Mouse (Mus musculus) stomach, postnatal 0 days (tissue): ENCODE measurements at regions not wholly inside any gene's neighbourhood (a gene's known extent, or its start where the extent isn't known, plus 50 kb on each side); places are given as distances from the start of the nearest gene placed in this dataset.

Experiments
- CTCF ChIP-seq: IDR thresholded peaks from 2 replicates; pipeline ENCODE4 v1.5.1; 2016; ENCODE audit warnings: antibody characterized with exemption, low read depth, mild to moderate bottlenecking, moderate library complexity
- EP300 ChIP-seq: optimal IDR thresholded peaks from 2 replicates; pipeline ENCODE3; 2016; ENCODE audit warnings: antibody characterized with exemption

- TF ChIP-seq EP300 (no peak), CTCF (no peak)
Observed at GRCm38 (mm10) chr3:121616075-121616474, 54.5 kb upstream of the 4930432M17Rik start.
